Mouse (Mus musculus): ENCODE results near the gene Tet3. TPM values are rescaled to one million over a fixed set of nuclear protein-coding genes. Genes with fewer than 3 reads are reported as not detected.

Gene Tet3
- total RNA-seq, 4 experiments from 2014 or later: 9.8 to 20.1 (median 14.8) TPM

GRCm38 (mm10) chr6:83341387-83341786 is 117.5 kb downstream of the Tet3 start:
- no peak for DNase-seq (ENCODE audit: low spot score in 2 of 2)

GRCm38 (mm10) chr6:83327591-83328190 is 131.2 kb downstream of the Tet3 start:
- DNase-seq (ENCODE audit: low spot score in 2 of 2): no peak

- DNase-seq (ENCODE audit: low spot score in 2 of 2): no peak
These were observed 132.1 kb downstream of the Tet3 start for GRCm38 (mm10) chr6:83326761-83327160.

- DNase-seq (ENCODE audit: low spot score in 2 of 2): no peak
These were observed 132.5 kb downstream of the Tet3 start for GRCm38 (mm10) chr6:83326394-83326736.

GRCm38 (mm10) chr6:83325525-83326393 is 133.1 kb downstream of the Tet3 start, which contains the start of the genes Mthfd2 and Mob1a:
Mthfd2 (minus strand) TSS chr6:83325908.
Mob1a (plus strand) TSS chr6:83326016.
- DNase-seq (ENCODE audit: low spot score in 2 of 2): peak; percentile 92

GRCm38 (mm10) chr6:83323652-83324419 is 135.0 kb downstream of the Tet3 start:
- DNase-seq (ENCODE audit: low spot score in 2 of 2): no peak

- no peak for DNase-seq (ENCODE audit: low spot score in 2 of 2)
These were observed 136.1 kb downstream of the Tet3 start for GRCm38 (mm10) chr6:83322794-83323193.

GRCm38 (mm10) chr6:83321927-83322326 is 137.0 kb downstream of the Tet3 start:
- no peak for DNase-seq (ENCODE audit: low spot score in 2 of 2)

GRCm38 (mm10) chr6:83317108-83317741 is 141.7 kb downstream of the Tet3 start:
- peak; percentile 81 to 82 for DNase-seq (ENCODE audit: low spot score in 2 of 2)

GRCm38 (mm10) chr6:83316022-83316421 is 142.9 kb downstream of the Tet3 start:
- no peak for DNase-seq (ENCODE audit: low spot score in 2 of 2)

GRCm38 (mm10) chr6:83315293-83315692 is 143.6 kb downstream of the Tet3 start:
- no peak for DNase-seq (ENCODE audit: low spot score in 2 of 2)

GRCm38 (mm10) chr6:83312514-83312913 is 146.4 kb downstream of the Tet3 start:
- no peak for DNase-seq (ENCODE audit: low spot score in 2 of 2)

Small RNA genes lying within 50 kb of the gene (microRNA-seq; reads per million reads assigned to microRNA genes)
- gene Mir6374: not detected

Other genes starting within 250 kb of the Tet3 start
- not detected for gene Slc4a5, start 239.3 kb downstream of the Tet3 start, total RNA-seq (2022)
- gene Mthfd2, start 133.2 kb downstream of the Tet3 start, total RNA-seq (2022): 1 to 10 TPM; 2.9 to 4.7 (median 3.2) TPM
- 10 to 100 TPM in 1 of 4 experiments, 1 to 10 TPM in 3; 7.8 to 10.0 (median 8.7) TPM for gene Mob1a, start 133.1 kb downstream of the Tet3 start, total RNA-seq (2022)
- 100 to 1,000 TPM; 190 to 220 (median 193) TPM for gene Bola3, start 109.9 kb downstream of the Tet3 start, total RNA-seq (2022)
- gene Dguok, start 47.9 kb upstream of the Tet3 start, total RNA-seq (2022): 10 to 100 TPM; 14.6 to 17.3 (median 16.2) TPM
- gene Actg2, start 77.2 kb upstream of the Tet3 start, total RNA-seq (2022): under 1 TPM; 0.39 to 0.73 (median 0.55) TPM
- gene Stambp, start 113.6 kb upstream of the Tet3 start, total RNA-seq (2022): 1 to 10 TPM; 5.6 to 6.8 (median 6.3) TPM
- gene Clec4f, start 197.1 kb upstream of the Tet3 start, total RNA-seq (2022): not detected
- not detected for gene Cd207, start 218.8 kb upstream of the Tet3 start, total RNA-seq (2022)